Mouse (Mus musculus): Measurements from ENCODE around the gene Ezh1.

Gene Ezh1

DNA sequence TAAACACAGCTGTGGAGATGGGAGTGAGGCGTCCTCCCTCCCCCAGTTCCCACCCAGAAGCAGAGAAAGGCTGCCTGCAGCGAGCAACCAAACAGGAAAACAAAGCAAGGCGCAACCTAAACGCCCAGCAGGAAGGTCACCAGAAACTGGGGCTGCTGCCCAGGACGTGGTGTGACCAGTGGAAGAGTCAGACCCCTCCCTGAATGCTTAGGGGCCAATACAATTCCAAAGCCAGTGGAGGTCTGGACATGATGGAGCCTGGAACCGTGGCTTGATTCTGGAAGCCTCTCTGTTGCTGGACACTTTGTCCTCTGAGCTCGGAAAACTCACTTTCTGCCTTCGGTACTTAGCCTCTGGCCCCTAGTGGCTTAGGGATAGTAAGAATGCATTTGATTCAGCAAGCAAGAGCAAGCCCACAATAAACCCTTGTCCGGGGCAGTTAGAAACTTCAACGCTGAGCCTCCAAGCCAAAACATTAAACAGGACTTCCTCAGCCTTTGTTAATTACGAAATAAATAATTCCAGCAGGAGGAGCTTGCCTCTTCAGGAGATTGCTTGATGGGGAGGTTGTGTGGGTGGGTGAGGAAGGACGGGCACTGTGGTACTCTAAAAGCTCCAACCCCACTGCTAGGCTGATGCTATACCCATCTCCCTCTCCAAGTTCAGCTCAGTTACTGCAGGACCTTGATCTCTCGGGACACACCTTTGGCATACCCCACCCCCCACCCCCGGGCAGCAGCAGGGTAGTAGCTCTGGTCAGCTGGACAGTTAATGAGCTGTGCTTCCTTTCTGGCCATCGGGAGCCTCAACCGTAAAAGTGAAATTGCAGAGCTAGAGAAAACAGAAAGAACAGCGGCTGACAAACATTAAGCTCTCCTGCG lies 5.0 kb upstream of the Ezh1 start:
- TF ChIP-seq GATA4 (IDR thresholded peaks at IDR 0.05; ENCODE audit: insufficient replicate concordance, low read length) = no peak; the same call in 1 of the 2 replicates

DNA sequence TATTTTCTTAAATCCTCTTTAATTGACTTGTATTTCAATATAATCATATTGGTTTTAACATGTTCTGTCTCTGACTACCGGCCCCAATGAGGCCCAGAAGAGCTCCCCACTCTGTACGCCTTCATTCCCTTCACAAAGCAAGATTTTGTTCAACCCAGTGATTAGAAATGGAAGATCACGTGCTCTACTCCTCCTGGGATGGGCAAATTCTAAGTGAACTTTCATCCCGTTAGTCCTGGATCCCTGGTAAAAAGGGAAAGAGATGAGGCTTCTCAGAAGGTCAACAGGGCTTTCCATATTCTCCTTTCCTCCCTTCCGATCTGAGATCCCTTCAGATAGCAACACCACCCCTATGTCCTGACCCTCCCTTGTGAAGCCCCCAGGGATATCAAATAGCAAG lies 4.3 kb upstream of the Ezh1 start:
- no peak for TF ChIP-seq GATA4 (IDR thresholded peaks at IDR 0.05; ENCODE audit: insufficient replicate concordance, low read length)

DNA sequence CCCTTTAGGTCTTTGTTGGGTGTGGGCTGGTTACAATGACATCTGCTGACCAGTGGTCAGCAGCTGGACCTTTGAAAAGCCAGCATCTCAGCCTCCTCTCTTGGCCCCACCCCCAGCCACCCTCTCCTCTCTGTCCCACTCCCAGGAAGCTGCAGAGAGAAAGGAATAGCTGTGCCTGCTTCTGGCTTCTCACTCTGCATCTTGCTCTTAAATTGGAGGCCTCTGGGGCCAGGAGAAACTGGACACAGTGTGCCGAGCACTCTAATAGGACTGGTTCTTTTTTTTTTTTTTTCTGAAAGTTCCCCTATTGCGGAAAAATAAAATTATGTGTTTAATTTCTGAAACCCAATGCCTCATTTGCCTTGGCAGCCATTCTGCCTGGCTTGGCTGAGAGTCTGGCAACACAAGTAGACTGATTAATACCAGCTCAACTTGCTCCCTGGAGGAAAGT lies 3.8 kb upstream of the Ezh1 start:
- no peak for TF ChIP-seq GATA4 (IDR thresholded peaks at IDR 0.05; ENCODE audit: insufficient replicate concordance, low read length)

DNA sequence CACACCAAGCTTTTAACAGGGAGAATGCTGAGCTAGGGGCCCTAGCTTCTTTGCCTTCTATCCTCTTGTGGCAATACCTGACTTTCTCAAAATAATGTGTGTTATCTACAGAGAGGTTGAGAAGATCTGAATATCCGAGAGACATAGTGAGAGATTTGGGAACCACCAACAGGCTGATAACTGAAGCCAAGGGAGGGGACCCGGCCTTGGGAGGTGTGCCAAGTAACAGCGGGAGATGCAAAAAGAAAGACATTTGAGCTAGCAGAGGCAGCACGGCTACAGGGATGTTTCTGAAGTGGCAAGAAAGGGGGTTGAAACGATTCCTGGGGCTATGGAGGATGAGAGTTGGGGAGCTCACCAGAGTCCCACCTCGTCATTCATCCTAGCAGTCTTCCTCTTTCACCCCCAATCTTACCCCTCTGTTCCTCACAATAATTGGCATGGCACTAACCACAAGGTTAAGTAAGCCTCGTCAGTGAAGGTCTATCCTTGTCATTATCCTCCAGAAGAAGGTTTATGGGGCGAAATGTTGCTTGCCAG lies 3.2 kb upstream of the Ezh1 start:
- TF ChIP-seq GATA4 (IDR thresholded peaks at IDR 0.05; ENCODE audit: insufficient replicate concordance, low read length) = no peak

DNA sequence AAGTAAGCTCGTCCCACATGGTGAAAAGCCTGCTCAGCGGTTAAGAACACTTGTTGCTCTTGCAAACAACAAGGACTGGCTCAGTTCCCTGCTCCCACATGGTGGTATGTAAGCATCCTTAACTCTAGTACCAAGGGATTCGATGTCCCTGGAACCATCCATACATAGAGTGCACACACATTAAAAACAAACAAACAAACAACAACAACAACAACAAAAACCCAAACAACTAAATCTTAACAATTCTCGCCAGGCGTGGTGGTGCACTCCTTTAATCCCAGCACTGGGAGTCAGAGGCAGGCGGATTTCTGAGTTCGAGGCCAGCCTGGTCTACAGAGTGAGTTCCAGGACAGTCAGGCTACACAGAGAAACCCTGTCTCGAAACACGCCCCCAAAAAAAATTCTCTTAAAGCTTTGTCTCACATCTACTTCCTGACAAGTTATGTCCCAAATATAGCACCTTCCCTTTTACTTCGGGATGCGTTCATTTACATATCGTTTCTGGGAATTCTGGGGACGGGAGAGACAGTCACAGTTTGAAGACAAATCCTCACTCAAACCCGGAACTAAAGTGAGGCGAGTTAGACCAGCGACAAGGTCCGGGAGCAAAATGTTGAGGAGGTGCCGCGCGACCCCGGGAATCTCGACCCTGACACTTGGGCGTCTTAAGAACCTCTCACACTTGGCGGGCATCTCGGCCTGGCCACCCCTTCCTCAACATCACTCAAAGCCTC lies 765 bp downstream of the Ezh1 start:
- no peak for TF ChIP-seq GATA4 (IDR thresholded peaks at IDR 0.05; ENCODE audit: insufficient replicate concordance, low read length)

DNA sequence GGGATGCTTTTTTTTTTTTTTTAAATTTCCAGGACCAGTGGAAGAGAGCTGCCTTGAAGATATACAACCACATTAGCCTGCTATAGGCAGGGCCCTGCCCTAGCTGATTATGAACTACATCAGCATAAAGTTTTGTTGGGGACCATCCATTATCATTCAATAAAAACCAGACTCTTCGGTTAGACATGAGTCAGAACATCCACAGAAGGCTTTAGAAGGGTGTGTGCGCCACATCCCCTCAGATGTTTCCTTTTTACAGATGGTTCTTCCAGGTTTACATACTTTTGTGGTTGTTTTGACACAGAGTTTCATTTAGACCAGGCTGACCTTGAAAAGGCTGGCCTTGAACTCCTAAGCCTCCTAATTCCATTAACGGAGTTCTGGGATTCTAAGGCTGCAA lies 1.9 kb downstream of the Ezh1 start:
- TF ChIP-seq GATA4 (IDR thresholded peaks at IDR 0.05; ENCODE audit: insufficient replicate concordance, low read length) = no peak

DNA sequence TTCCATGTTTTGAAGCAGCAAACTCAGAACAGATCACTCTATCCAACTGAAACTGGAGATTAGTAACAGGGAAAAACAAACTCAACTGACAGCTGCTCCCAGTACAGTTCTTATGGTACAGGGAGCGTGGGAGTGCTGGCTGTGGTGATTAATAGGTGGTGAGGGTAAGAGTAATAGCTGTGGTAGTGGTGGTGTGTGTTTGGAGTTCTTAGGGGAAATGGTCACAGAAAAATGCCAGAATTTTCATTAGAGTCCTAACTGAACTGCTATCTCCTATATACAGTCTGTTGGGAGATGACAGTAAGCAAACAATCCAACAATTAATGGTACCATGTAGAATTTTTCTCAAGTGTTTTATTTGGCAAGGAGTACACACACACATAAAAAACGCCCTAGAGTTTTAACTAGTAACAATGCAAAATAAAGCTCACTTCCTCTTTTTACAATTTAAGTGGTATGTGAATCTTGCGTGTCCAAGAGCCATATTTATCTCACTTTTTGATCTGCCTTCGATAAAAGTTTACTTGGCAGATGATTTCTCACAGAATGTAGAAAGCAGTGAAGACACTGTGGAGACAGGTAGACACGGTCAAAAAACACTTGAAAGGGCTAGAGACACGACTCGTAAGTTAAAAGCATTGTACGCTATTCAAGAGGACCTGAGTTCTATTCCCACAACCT lies 4.8 kb downstream of the Ezh1 start:
- no peak for TF ChIP-seq GATA4 (IDR thresholded peaks at IDR 0.05; ENCODE audit: insufficient replicate concordance, low read length)

DNA sequence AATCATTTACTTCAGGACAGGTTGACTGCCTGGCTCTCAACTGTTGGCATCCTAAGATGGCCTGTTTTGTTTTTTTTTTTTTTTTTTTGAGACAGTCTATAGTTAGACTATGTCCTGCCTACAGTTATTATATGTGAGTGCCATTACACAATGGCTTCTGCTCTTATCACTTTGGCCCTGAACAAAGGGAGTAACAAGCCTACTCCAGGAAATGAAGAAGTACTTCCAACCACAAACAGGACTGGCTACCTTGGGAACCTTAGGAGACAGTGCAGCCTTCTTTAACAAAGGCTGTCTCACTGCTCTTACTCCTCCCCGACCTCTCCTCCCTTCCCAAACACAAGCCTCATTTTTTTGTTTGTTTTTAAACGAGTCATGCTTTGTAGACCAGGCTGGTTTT lies 5.4 kb downstream of the Ezh1 start:
- no peak for TF ChIP-seq GATA4 (IDR thresholded peaks at IDR 0.05; ENCODE audit: insufficient replicate concordance, low read length)

DNA sequence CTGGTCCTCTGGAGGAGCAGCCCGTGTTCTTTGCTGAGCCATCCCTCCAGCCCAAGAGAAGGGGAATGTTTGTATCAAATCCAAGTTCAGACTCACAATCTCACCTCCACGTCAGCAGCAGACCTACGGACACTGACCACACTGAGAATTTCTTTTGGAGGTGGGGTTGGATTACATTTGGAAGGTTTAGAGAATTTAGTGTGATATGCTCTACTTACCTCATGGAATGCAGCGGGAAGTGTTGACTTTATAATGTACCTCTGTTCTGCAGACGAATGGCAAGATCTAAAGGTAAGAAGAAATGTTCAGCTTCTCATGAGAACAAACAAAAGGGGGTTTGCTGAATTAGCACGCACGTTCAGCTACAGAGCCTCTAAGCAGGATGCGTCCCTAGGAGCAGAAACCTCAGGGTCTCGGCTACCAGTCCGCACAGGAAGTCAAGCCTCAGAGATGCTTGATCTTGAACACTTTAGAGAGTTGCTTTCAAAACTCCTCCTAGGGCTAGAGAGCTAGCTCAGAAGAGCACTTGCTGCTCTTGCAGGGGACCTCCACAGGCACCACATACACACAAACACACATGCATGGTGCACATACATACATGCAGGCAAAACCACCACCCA lies 7.7 kb downstream of the Ezh1 start:
- TF ChIP-seq GATA4 (IDR thresholded peaks at IDR 0.05; ENCODE audit: insufficient replicate concordance, low read length) = no peak

DNA sequence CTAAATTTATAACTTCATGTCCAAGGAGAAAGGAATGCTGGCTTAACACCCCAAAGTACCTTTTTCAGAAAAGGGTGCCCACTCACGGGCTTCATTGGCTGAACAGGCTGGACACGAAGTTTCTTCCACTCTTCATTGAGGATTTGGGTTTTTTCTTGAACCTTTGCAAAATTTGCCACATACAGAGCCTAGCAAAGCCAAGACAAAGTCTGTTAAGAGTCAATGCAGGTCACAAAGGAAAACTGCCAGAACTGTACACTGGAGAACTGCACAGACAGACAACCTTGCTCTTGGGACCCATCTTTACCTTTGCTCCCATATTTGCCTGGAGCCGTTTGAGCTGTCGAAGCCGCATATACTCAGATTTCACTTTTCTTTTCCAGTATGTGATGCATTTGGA lies 9.3 kb downstream of the Ezh1 start:
- no peak for TF ChIP-seq GATA4 (IDR thresholded peaks at IDR 0.05; ENCODE audit: insufficient replicate concordance, low read length)

DNA sequence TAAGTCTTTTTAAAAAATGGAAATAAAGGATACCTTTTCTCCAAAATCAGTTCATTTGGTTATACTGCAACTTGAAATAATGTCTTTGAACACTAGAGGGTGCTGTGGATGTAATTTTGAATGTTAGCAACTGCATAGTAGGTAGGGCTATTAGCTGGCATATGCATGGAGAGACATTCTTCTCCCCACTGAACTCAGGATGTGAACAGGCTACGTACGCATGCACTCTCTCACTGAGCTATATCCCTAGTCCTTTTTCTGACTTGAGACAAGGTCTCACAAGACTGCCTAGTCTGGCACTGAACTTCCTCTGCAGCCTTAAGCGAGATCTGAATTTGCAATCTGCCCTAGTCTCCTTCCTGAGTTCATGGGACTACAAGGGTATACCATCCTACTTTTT lies 14.3 kb downstream of the Ezh1 start:
- no peak for TF ChIP-seq GATA4 (IDR thresholded peaks at IDR 0.05; ENCODE audit: insufficient replicate concordance, low read length)

DNA sequence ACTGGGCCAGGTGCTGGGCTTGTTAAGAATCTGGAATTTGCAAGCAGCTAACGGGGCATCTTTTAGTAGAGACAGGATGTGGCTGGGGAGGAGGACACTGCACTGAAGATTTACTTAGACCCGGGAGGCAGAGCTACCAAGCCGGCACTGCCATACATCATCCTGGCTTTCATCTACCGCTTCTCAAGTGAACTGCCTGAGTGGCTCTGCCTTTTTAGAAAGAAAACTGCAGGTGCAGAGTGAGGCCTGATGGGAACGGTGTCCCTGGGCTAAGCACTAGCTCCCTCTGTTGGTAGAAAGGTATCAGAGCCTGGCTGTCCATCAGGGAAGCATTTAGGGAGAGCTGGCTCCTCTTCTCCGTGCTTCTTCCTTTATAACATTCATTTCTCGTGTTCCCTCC lies 25.3 kb downstream of the Ezh1 start:
- no peak for TF ChIP-seq GATA4 (IDR thresholded peaks at IDR 0.05; ENCODE audit: insufficient replicate concordance, low read length)

DNA sequence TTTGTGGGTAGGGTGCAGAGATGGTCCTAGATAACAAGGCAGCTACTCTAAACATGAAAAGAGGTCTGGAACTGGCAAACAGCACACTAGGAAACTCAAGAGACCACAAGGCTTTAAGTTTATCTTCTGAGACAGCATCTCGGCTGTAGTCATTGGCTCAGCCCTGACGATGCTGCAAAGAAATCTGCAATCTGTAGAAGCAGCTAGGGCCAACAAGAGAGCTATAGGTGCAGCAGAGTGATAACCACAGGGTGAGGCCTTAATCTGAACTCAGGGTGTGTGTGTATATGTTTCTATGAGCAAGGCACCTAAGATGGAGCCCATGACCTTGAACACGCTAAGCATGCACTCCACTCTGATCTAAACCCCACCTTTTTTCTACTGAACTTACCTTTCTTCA lies 26.7 kb downstream of the Ezh1 start:
- TF ChIP-seq GATA4 (IDR thresholded peaks at IDR 0.05; ENCODE audit: insufficient replicate concordance, low read length) = no peak

DNA sequence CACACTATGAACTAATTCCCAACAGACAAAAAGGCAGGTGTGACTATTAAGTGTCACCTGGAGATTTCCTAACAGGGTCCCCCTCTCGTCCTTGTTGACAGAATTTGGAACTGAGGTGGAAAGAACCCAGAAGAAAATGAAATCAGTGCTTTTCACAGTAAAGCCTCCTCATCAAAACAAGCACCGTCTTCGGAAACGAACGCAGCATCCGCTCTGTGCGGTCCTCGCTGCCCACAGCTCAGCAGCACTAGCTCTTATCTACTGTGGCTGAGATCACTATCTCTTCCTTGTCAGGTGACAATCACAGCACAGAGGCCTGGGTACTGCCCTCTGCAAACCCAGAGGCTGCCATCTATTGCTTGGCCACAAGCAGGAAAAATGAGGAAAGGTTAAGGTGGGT lies 30.1 kb downstream of the Ezh1 start:
- no peak for TF ChIP-seq GATA4 (IDR thresholded peaks at IDR 0.05; ENCODE audit: insufficient replicate concordance, low read length)

DNA sequence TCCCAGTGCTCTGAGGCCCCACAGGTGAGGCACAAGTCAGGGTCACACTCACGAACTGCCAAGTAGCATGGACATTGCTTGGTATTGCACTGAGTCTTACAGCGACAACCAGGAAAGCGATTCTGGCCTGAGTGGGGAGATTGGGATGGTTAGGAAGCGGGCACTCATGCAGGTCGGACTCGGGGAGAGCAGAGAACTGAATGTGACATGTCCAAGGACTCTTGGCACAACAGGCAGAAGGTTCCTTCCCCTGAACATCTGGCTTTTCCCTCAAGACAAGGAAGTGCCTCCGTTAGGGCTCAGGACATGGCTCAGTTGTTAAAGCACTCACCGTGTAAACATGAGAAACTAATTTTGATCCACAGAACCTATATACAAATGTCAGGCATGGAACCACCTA lies 30.7 kb downstream of the Ezh1 start:
- TF ChIP-seq GATA4 (IDR thresholded peaks at IDR 0.05; ENCODE audit: insufficient replicate concordance, low read length) = no peak

All from liver, adult (tissue).